Mouse (Mus musculus) granulocyte monocyte progenitor cell, adult 5-6 weeks (primary cell): ENCODE data around the gene Srsf10. TPM values are rescaled to one million over a fixed set of nuclear protein-coding genes. Genes with fewer than 3 reads are reported as not detected.

ENCODE experiments used
- ATAC-seq: replicated peaks from 2 replicates; pipeline ENCODE4 v1.8.0; 2016; ENCODE audit warnings: mild to moderate bottlenecking, moderate TSS enrichment, inconsistent platforms; ENCODE audit not compliant: poor library complexity, severe bottlenecking
- total RNA-seq, 2 experiments: library from RNA; stranded (forward) in 1 of 2; stranded (reverse) in 1 of 2; fragments of 200-712, 200-1000 nt in 1 of 2; fragments of >200 nt in 1 of 2; fragmentation: Nextera tagmentation in 1 of 2; gene quantifications; 2 replicates each; pipeline ENCODE4 v1.2.3; 2014 to 2017

Gene Srsf10
- total RNA-seq, 2 experiments from 2014 or later = 140 to 201 TPM

GRCm38 (mm10) chr4:135883401-135883851, 27.9 kb downstream of the Srsf10 start:
- ATAC-seq = no peak

DNA sequence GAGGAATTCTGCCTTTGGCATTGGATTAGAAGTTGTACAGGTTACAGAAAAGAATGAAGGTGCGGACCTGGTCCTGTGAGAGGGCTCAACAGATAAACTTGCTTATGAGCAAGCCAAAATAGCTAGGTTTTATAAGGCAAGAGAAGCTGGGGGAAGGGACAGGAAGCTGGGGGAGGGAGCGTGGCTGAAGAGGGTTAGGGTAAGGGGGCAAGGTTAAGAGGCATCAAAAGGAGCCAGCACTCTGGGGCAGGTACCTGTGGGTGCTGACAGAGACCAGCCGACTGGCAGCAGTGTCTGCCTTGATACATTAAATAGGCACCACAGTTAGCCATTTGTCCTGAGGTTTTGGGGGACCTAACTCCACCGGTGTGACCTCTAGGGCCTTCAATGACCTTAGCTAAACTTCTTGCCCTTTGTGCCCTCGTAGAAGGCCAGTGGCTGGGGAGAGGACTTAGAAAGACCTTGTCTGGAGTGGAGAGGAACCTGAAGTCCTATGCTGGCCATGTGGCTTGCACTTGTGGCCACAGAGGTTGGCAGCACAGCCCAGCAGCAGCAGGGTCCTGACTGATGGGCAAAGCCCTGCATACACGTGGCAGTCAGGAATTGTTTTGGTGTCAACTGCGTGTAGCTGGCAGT, 28.5 kb downstream of the Srsf10 start:
- no peak for ATAC-seq

- no peak for ATAC-seq
Observed at GRCm38 (mm10) chr4:135884531-135884930, 29.0 kb downstream of the Srsf10 start.

GRCm38 (mm10) chr4:135885676-135886075, 30.1 kb downstream of the Srsf10 start:
- no peak for ATAC-seq

DNA sequence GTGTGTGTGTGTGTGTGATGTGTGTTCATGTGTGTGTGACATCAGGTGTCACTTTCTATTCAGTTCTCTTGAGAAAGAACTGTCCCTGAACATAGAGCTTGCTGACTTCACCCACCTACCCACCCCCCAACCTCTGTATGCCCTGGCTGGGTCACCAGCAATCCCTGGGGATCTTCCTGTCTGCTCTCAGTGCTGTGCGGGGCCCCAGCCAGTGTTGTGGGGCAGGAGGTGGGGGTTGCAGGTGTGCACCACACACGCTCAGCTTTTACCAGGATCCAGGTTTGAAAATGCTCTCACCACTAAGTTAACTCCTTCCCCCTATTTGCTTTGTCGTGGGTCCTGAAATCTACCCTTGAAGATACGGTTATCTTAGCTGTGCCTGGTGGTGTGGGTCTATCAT, 30.6 kb downstream of the Srsf10 start:
- ATAC-seq = no peak

DNA sequence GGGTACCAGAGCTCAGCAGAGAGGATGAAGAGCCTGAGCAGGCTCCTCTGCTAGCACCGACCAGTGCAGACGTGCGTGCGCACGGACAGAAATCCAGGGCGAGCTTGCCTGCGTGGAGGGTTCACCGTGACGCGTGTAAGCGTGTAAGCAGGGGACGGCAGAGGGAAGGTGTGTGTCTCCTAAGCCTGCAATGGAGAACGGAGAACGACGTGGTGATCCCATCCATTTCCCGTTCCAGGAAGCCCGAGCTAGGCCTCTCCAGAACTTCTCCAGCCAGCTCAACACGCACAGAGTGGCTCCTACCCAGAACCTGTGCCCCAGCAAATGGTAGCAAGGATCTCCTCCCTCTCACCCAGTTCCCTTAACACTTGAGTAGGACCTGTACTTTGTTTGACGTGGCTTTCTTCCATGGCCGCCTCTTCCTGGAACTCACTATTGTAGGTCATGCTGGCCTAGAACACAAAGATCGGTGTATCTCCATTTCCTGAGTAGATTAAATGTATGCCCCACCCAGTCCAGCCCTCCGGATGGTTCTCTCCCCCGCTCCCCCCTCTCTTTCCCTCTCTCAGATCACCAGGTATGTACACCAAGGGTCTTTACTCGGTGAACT, 33.0 kb downstream of the Srsf10 start:
- ATAC-seq = no peak

DNA sequence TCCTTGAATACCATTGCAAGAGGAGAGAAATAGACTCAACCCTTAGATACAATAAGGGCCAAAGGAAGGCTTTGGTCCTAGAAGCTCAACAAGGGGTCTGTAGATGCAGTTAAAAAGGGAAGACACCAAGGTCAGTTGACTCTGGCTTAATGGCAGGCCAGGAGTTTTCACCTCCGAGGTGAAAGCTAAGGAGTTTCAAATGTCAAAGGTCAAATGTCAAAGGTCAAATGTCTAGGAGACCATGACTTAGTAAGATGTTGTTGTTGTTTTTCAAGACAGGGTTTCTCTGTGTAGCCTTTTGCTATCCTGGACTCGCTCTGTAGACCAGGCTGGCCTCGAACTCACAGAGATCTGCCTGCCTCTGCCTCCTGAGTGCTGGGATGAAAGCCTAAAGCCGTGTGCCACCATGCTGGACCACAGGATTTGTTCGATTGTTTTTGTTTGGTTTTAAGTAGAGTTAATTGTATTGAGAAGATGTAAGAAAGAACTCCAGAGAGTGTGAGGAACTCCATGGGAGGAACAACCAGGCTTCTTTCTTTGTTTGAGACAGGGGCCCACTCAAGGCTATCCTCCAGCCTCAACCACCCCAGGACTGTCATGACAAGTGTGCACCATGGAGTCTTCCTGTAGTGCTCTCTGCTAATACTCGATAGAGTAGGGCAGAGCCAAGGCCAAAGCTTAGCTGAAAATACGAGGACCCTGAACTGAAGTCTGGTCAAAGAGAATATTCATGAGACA, 33.8 kb downstream of the Srsf10 start:
- no peak for ATAC-seq

- peak; percentile 88 for ATAC-seq
Observed at GRCm38 (mm10) chr4:135889884-135890283, 34.3 kb downstream of the Srsf10 start.

GRCm38 (mm10) chr4:135891539-135891938, 36.0 kb downstream of the Srsf10 start:
- peak; percentile 61 for ATAC-seq

DNA sequence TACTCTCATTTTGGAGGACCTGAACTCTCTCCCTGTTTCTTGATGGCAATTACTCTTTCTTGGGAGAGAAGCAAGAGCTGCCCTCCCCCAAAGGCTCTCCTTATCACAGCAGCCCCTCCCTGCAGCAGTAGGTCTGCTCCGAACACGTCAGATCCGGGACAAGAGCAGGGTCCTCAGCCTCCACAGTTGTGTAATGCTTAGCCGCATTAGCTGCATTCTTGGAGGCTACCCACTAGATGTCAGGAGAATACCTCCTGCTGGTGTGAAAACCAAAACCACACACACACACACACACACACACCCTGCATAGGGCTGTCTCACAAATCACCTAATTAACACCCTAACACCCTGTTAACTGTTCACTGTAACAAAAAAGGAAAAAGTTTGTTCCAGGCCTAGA, 37.3 kb downstream of the Srsf10 start:
- ATAC-seq = peak; percentile 19

DNA sequence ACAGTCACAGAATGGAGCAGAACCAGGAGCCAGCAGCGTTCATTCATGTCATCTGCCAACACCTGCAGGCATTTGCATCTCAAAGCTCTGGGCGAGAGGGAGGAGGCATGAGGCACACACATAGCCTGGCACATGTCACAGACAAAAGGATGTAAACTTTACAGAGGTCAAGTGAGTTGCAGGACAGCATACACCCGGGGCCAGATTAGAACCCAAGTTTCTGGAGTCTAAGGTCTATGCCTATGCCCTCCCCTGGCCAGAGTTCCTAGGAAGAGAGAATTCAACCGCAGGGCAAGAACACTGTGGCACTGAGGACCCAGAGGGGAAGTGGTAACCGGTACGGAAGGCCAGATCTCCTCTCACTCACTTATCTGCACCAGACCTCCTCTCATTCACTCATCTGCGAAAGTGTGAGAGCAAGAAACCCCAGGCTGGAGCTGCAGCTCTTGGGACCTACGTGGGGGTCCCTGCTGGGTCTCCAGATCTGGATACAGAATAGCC, 39.6 kb downstream of the Srsf10 start, which contains the start of gene Cnr2:
TSS of gene Cnr2 (plus strand) at position 324 of the 501 bp plus-strand sequence.
- ATAC-seq = peak; percentile 17; the same call in 1 of the 2 replicates

- ATAC-seq = no peak
Observed at GRCm38 (mm10) chr4:135896157-135896556, 40.6 kb downstream of the Srsf10 start.

DNA sequence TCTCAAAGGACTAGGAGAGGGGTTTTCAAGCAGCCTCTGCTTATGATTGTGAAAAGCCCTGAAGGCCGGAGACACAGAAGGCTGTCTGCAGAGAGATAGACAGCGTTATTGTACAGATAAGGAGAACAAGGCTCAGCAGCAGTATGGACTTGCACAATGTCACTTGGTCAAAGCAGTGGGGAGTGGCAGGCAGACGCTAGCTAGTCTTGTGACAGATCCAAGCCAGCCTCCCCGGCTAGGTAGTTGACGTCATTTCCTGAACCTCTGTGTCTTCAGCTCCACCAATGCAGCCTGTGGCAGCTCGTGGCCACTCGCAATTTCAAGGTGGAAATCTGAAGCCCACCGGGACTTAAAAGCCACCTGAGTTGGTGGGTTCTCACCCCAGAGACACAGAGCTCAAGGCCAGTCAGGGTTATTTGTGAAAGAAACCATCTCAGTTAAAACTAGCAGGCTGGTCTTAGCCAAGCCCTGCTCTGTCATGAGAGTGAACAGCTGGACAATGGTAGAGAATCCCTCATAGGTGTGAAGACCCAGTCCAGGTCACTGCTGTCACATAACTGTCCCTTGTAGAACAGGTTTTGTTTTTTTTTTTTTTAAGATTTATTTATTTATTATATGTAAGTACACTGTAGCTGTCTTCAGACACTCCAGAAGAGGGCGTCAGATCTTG, 43.0 kb downstream of the Srsf10 start:
- peak; percentile 86 for ATAC-seq

- peak; percentile 83 for ATAC-seq
Observed at GRCm38 (mm10) chr4:135899050-135899448, 43.5 kb downstream of the Srsf10 start.

GRCm38 (mm10) chr4:135900008-135900407, 44.5 kb downstream of the Srsf10 start:
- no peak for ATAC-seq

DNA sequence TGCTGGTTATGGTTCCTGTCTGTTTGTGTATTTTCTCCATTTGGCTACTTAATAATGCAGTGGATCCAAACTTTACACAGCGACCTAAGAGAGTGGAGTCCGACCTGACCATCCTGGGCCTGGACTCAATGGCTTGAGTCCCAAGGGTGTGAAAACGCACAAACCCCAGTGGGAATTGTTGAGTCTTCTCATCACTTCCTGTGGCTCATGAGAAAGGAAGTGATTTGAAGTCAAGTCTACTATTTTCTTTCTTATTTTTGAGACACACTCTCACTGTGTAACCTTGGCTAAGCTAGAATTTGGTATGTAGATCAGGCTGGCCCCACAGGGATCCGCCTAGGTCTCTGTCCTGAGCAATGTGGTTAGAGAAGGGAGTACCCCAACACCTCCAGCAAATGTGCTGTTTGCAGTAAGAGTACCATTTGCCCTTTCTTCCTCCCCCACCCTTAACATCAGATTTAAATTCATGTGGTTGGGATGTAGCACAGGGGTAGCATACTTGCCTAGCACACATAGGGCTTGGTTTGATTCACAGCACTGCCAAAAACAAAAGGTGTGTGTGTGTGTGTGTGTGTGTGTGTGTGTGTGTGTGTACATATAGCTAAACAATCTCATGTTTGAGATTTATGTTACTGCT, 47.2 kb downstream of the Srsf10 start:
- no peak for ATAC-seq

GRCm38 (mm10) chr4:135904810-135905209, 49.3 kb downstream of the Srsf10 start:
- no peak for ATAC-seq

GRCm38 (mm10) chr4:135906633-135907032, 51.1 kb downstream of the Srsf10 start:
- ATAC-seq = peak; percentile 22

DNA sequence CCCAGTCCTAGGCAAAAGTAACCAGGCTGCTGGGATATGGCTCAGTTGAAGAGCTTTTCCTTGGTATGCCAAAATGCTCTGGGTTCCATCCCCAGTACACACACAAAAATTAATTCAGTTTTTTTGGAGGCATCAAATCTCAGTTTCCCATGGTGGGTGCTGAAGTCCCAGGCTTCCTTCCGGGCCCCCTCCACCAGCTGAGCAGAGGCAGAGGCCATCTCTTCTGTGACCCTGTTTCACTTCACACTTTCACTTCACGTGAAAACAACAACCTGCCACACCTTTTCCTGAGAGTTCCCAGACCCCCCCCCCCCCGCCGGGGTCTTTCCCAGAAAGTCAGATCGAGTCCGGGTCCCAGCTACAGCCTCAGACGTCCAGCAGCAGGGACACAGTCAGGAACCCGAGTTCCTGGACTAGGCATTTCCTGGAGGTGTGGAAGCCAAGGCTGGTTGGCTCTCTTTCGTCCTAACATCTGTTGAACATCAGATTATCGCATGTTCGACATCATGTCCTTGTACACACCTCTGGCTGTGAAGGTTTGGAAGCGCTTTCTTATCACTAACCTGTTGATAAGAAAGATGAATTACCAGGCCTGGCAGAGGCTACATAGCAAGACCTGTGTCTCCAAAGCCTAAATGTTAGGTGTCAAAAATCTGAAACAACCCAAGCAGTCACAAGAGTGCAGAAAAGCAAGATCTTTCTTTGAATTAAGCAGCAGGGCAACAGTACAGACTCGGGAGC, 53.9 kb downstream of the Srsf10 start:
- ATAC-seq = no peak
